Mouse (Mus musculus) megakaryocyte, embryonic 14.5 days (primary cell): ENCODE measurements at regions not wholly inside any gene's neighbourhood (a gene's known extent, or its start where the extent isn't known, plus 50 kb on each side); places are given as distances from the start of the nearest gene placed in this dataset.

Experiments
- FLI1 ChIP-seq: IDR thresholded peaks from 2 replicates; pipeline ENCODE4 v1.6.1; 2012; ENCODE audit warnings: low read length, inconsistent platforms, mixed read lengths
- GATA1 ChIP-seq: IDR thresholded peaks from 3 replicates; pipeline ENCODE4 v1.6.1; 2012; ENCODE audit warnings: mixed read lengths, low read length, inconsistent platforms, borderline replicate concordance

DNA sequence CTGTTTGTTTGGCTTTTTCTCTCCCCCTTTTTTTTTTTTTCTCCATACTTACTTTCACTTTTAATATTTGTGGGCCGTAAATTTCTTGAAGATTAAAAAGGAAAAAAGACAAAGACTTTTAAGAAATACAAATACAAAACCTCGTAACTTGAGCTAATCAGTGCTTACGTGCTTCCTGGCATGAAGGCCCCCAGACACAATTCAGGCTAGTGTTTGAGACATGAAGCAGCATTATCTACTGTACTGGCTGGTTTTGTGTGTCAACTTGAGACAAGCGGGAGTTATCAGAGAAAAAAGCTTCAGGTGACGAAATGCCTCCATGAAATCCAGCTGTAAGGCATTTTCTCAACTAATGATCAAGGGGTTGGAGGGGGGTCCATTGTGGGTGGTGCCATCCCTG is 86.2 kb upstream of the 4933415F23Rik start:
- no peak for TF ChIP-seq GATA1
- no peak for TF ChIP-seq FLI1
